19 mouse cellular contexts compared by ENCODE assay signal in the genomic region with DNA sequence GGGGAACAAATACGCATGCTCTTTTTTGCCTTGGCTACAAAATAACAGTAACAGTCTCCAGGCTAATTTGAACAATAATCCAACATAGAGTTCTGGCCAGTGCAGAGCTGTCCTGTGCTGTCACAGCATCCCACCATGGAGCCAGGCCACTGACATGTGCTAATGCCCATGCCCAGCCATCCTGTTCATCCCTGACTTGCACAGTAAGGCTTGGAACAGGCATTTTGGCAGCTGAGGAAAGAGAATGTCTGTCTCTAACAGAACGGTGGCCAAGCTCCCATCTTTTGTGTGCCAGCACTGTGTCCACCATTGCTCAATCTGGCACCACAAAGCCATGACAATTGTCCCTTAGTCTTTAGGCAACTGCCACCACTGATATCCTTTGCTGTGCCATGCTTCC.
DNase-seq lines count a peak whose midpoint lies in the region; ATAC-seq and TF ChIP-seq lines count a peak whose summit lies in the region.
"Had no signal": no experiment of that assay in that cellular context is flagged by ENCODE, and none has a peak within 500 bp of the region (broad histone marks: within the 10 kb centered on the region; RNA-seq: fewer than 3 reads in every experiment).

No protein-coding gene starts in this region.

- no peaks in the 10 kb centered on the region for H3K36me3 ChIP-seq in forebrain, postnatal 0 days (ENCODE audit: insufficient read depth)
- H3K36me3 ChIP-seq in forebrain, embryonic 13.5 days (ENCODE audit: poor library complexity, severe bottlenecking): no peaks in the 10 kb centered on the region
- no peaks in the 10 kb centered on the region for H3K36me3 ChIP-seq in megakaryocyte, embryonic 14.5 days (replicated peaks; ENCODE audit: low read length)
- H3K36me3 ChIP-seq in intestine, embryonic 15.5 days: no peaks in the 10 kb centered on the region
- H3K36me3 ChIP-seq: G1E; heart, embryonic 13.5 days; limb, embryonic 13.5 days; liver, embryonic 13.5 days had no signal

- H3K27me3 ChIP-seq in forebrain, postnatal 0 days (ENCODE audit: insufficient read depth, low read length): no peaks in the 10 kb centered on the region
- no peaks in the 10 kb centered on the region for H3K27me3 ChIP-seq in forebrain, embryonic 13.5 days
- H3K27me3 ChIP-seq in megakaryocyte, embryonic 14.5 days (replicated peaks): no peaks in the 10 kb centered on the region
- no peaks in the 10 kb centered on the region for H3K27me3 ChIP-seq in intestine, embryonic 15.5 days (replicated peaks)
- H3K27me3 ChIP-seq: heart, embryonic 13.5 days; limb, embryonic 13.5 days; liver, embryonic 13.5 days had no signal

- H3K9me3 ChIP-seq in forebrain, postnatal 0 days (ENCODE audit: low read length): no peaks in the 10 kb centered on the region
- no peaks in the 10 kb centered on the region for H3K9me3 ChIP-seq in forebrain, embryonic 13.5 days (replicated peaks)
- peaks cover 10% of the 10 kb centered on the region for H3K9me3 ChIP-seq in megakaryocyte, embryonic 14.5 days
- no peaks in the 10 kb centered on the region for H3K9me3 ChIP-seq in intestine, embryonic 15.5 days
- H3K9me3 ChIP-seq: heart, embryonic 13.5 days; limb, embryonic 13.5 days; liver, embryonic 13.5 days had no signal

- no peak for TF ChIP-seq CTCF in forebrain, postnatal 0 days (IDR thresholded peaks at IDR 0.05; ENCODE audit: low read depth)

- H3K9ac ChIP-seq in forebrain, postnatal 0 days: no peak overlapping the region
- H3K9ac ChIP-seq in forebrain, embryonic 13.5 days: no peak overlapping the region
- H3K9ac ChIP-seq in intestine, embryonic 15.5 days: no peak overlapping the region
- H3K9ac ChIP-seq: heart, embryonic 13.5 days; limb, embryonic 13.5 days; liver, embryonic 13.5 days; lung, embryonic 14.5 days had no signal

- peak; percentile 25 for DNase-seq in forebrain, postnatal 0 days
- peak; percentile 22 to 36 for DNase-seq in cerebellum, adult 18-20 months
- peak; percentile 56 to 59 for DNase-seq in cerebellum, postnatal 25 days
- no peak for DNase-seq in kidney, adult 8-10 months
- DNase-seq: adrenal gland, postnatal 14 days; kidney, adult 9 months; kidney, postnatal 36 days; layer of hippocampus, adult 9-11 months; liver, embryonic 13.5 days; lung, embryonic 14.5 days; thymus, adult 2 months had no signal

- 47% methylated on average over 2 of the region's 2 CpGs for WGBS in forebrain, postnatal 0 days
- WGBS in forebrain, embryonic 13.5 days: 79% methylated on average over 2 of the region's 2 CpGs
- 88% methylated on average over 2 of the region's 2 CpGs for WGBS in intestine, embryonic 15.5 days

- H3K4me1 ChIP-seq in forebrain, postnatal 0 days (ENCODE audit: insufficient read depth): no peaks in the 10 kb centered on the region
- H3K4me1 ChIP-seq in forebrain, embryonic 13.5 days: no peaks in the 10 kb centered on the region
- no peaks in the 10 kb centered on the region for H3K4me1 ChIP-seq in megakaryocyte, embryonic 14.5 days
- no peaks in the 10 kb centered on the region for H3K4me1 ChIP-seq in intestine, embryonic 15.5 days (replicated peaks)
- H3K4me1 ChIP-seq: heart, embryonic 13.5 days; limb, embryonic 13.5 days; liver, embryonic 13.5 days had no signal

- H3K4me2 ChIP-seq in forebrain, postnatal 0 days (ENCODE audit: low read depth): no peak overlapping the region
- H3K4me2 ChIP-seq in forebrain, embryonic 13.5 days: no peak overlapping the region
- H3K4me2 ChIP-seq in intestine, embryonic 15.5 days (replicated peaks): no peak overlapping the region
- H3K4me2 ChIP-seq: heart, embryonic 13.5 days; limb, embryonic 13.5 days; liver, embryonic 13.5 days; lung, embryonic 14.5 days had no signal

- H3K4me3 ChIP-seq in forebrain, postnatal 0 days (ENCODE audit: low read depth, low read length): no peak overlapping the region
- H3K4me3 ChIP-seq in forebrain, embryonic 13.5 days: no peak overlapping the region
- peak overlapping the region; percentile 9 for H3K4me3 ChIP-seq in megakaryocyte, embryonic 14.5 days (replicated peaks)
- H3K4me3 ChIP-seq in intestine, embryonic 15.5 days (replicated peaks): no peak overlapping the region
- H3K4me3 ChIP-seq: heart, embryonic 13.5 days; limb, embryonic 13.5 days; liver, embryonic 13.5 days had no signal

- ATAC-seq in forebrain, postnatal 0 days: peak; percentile 82
- no peak for ATAC-seq in forebrain, embryonic 13.5 days
- no peak for ATAC-seq in megakaryocyte, adult 5-6 weeks (ENCODE audit: poor library complexity, severe bottlenecking)
- no peak for ATAC-seq in intestine, embryonic 15.5 days

- H3K27ac ChIP-seq in forebrain, postnatal 0 days (ENCODE audit: low read depth, low read length): no peak overlapping the region
- H3K27ac ChIP-seq in forebrain, embryonic 13.5 days: no peak overlapping the region
- no peak overlapping the region for H3K27ac ChIP-seq in intestine, embryonic 15.5 days
- H3K27ac ChIP-seq: heart, embryonic 13.5 days; limb, embryonic 13.5 days; liver, embryonic 13.5 days; macrophage had no signal

Comparison
In these comparisons a context has a peak if more than half of its experiments do, and no peak if none do; other contexts are left out.
1. DNase-seq: peak in forebrain, postnatal 0 days (single experiment), cerebellum, adult 18-20 months (2 of 2) and cerebellum, postnatal 25 days (2 of 2); none in kidney, adult 8-10 months (0 of 2).